Mouse (Mus musculus): ENCODE data around the gene Lyplal1.

GRCm38 (mm10) chr1:186066266-186066897 is 50.7 kb downstream of the Lyplal1 start:
- TF ChIP-seq CTCF (IDR thresholded peaks at IDR 0.05; ENCODE audit: borderline replicate concordance, insufficient read depth, low read length) (no peak), POLR2A (IDR thresholded peaks at IDR 0.05; ENCODE audit: low read depth, low read length) (no peak)
